Mouse (Mus musculus) heart, embryonic 15.5 days (tissue): Measurements from ENCODE around the gene Pitpna. TPM values are rescaled to one million over a fixed set of nuclear protein-coding genes. Genes with fewer than 3 reads are reported as not detected.

ENCODE experiments used
- ATAC-seq: fragments of 200-750 bp; cut with Nextera tagmentation; replicated peaks from 2 replicates; pipeline ENCODE4 v1.8.0; 2017; ENCODE audit warnings: low read depth, moderate TSS enrichment; ENCODE audit not compliant: insufficient number of reproducible peaks, insufficient read depth, low FRiP score
- H3K27ac ChIP-seq: fragments of 300-500 bp; sonication (generic); 2 replicates; pipeline ENCODE4 v1.5.1; 2015; ENCODE audit warnings: mild to moderate bottlenecking, inconsistent platforms
- H3K27me3 ChIP-seq: fragments of 300-500 bp; sonication (generic); 2 replicates; pipeline ENCODE4 v1.6.1; 2015; ENCODE audit warnings: inconsistent platforms
- H3K36me3 ChIP-seq: fragments of 300-500 bp; sonication (generic); 2 replicates; pipeline ENCODE4 v1.6.1; 2015; ENCODE audit warnings: mild to moderate bottlenecking, inconsistent platforms
- H3K4me1 ChIP-seq: fragments of 300-500 bp; sonication (generic); replicated peaks from 2 replicates; pipeline ENCODE4 v1.6.1; 2015; ENCODE audit warnings: inconsistent platforms
- H3K4me2 ChIP-seq: fragments of 300-500 bp; sonication (generic); 2 replicates; pipeline ENCODE4 v1.6.1; 2015; ENCODE audit warnings: inconsistent platforms, mild to moderate bottlenecking, moderate library complexity
- H3K4me3 ChIP-seq: fragments of 300-500 bp; sonication (generic); 2 replicates; pipeline ENCODE4 v1.5.1; 2015; ENCODE audit warnings: mild to moderate bottlenecking, inconsistent platforms
- H3K9ac ChIP-seq: fragments of 300-500 bp; sonication (generic); 2 replicates; pipeline ENCODE4 v1.6.1; 2015; ENCODE audit warnings: mild to moderate bottlenecking, inconsistent platforms
- H3K9me3 ChIP-seq: fragments of 300-500 bp; sonication (generic); replicated peaks from 2 replicates; pipeline ENCODE4 v1.6.1; 2016; ENCODE audit warnings: inconsistent platforms
- WGBS: fragments of 180-500 bp; shearing (Covaris S2); methylation state at CpG from one replicate; pipeline ENCODE4 v1.1.7; 2015; ENCODE audit warnings: mixed read lengths; 5-methylcytosine and 5-hydroxymethylcytosine counted together
- polyA plus RNA-seq: library from polyadenylated mRNA; unstranded; fragments of >200 nt; fragmentation: Nextera tagmentation; extraction: Ambion mirVana; gene quantifications from 2 replicates; pipeline ENCODE4 v1.2.1, GENCODE M21; 2015

Gene Pitpna
- polyA plus RNA-seq, 1 experiment from 2014 or later: 63.4 TPM

GRCm38 (mm10) chr11:75575560-75576123 is 12.3 kb upstream of the Pitpna start:
- Histone ChIP-seq H3K4me1 (peaks cover 12% of the 10 kb centered on the region), H3K27me3 (peaks cover 26% of the 10 kb centered on the region), H3K36me3 (no peaks in the 10 kb centered on the region), H3K4me3 (no peak overlapping the region), H3K9ac (no peak overlapping the region), H3K27ac (no peak overlapping the region), H3K9me3 (no peaks in the 10 kb centered on the region), H3K4me2 (no peak overlapping the region)
- ATAC-seq: no peak
- WGBS: 71% methylated on average over 9 of the region's 9 CpGs

- Histone ChIP-seq H3K36me3 (no peaks in the 10 kb centered on the region), H3K9ac (no peak overlapping the region), H3K9me3 (no peaks in the 10 kb centered on the region), H3K4me2 (no peak overlapping the region), H3K4me1 (no peaks in the 10 kb centered on the region), H3K4me3 (no peak overlapping the region), H3K27me3 (peaks cover 5% of the 10 kb centered on the region; the same call in 1 of the 2 replicates), H3K27ac (no peak overlapping the region)
- WGBS: 75% methylated on average over 5 of the region's 5 CpGs
- ATAC-seq: no peak
These were observed 9.3 kb upstream of the Pitpna start for GRCm38 (mm10) chr11:75578609-75579008.

DNA sequence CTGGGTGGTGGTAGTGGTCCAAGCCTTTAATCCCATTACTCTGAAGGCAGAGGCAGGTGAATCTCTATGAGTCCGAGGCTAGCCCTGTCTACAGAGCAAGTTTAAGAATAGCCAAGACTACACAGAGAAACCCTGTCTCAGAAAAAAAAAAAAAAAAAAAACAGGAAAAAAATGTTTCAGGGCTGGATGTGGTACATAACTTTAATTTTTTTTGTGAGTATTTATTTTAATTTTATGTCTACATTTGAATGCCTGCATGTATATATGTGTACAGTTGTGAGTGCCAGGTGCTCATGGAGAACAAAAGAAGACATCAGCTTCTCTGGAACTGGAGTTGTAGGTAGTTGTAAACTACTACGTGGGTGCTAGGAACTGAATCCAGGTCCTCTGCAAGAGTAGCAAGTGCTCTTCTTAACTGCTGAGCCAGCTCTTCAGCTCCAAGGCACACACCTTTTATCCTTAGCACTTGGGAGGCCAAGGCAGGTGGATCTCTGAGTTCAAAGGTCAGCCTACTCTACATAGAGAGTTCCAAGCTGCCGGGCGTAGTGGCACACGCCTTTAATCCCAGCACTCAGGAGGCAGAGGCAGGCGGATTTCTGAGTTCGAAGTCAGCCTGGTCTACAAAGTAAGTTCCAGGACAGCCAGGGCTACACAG is 6.3 kb upstream of the Pitpna start:
- no peaks in the 10 kb centered on the region for H3K27me3 ChIP-seq
- H3K4me3 ChIP-seq: no peak overlapping the region
- no peaks in the 10 kb centered on the region for H3K36me3 ChIP-seq
- no peak overlapping the region for H3K9ac ChIP-seq
- H3K27ac ChIP-seq: no peak overlapping the region
- no peaks in the 10 kb centered on the region for H3K9me3 ChIP-seq
- ATAC-seq: no peak
- H3K4me2 ChIP-seq: no peak overlapping the region
- no peaks in the 10 kb centered on the region for H3K4me1 ChIP-seq
- 95% methylated on average over 7 of the region's 7 CpGs for WGBS

- peaks cover 5% of the 10 kb centered on the region for H3K4me1 ChIP-seq
- 48% methylated on average over 2 of the region's 2 CpGs for WGBS
- H3K27ac ChIP-seq: no peak overlapping the region
- H3K9me3 ChIP-seq: no peaks in the 10 kb centered on the region
- no peak overlapping the region for H3K4me2 ChIP-seq
- ATAC-seq: no peak
- H3K9ac ChIP-seq: no peak overlapping the region
- H3K36me3 ChIP-seq: no peaks in the 10 kb centered on the region
- H3K4me3 ChIP-seq: no peak overlapping the region
- H3K27me3 ChIP-seq: no peaks in the 10 kb centered on the region
These were observed 4.4 kb upstream of the Pitpna start for GRCm38 (mm10) chr11:75583521-75583920.

DNA sequence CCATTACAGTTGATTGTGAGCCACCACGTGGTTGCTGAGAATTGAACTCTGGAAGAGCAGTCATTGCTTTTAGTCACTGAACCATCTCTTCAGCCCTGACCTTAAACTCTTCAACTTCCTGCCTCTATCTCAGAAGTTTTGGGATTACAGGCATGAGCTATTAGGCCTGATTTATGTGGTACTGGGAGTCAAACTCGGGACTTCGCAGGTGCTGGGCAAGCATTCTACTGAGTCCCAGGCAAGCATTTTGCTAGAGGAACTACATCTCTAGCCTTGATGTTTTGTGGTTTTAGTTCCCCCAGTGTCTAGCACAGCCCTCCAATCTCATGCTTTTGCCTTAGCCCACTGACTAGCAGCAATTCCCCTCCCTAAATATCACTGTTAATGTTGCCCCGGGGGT is 2.8 kb upstream of the Pitpna start:
- ATAC-seq: no peak
- Histone ChIP-seq H3K27ac (no peak overlapping the region), H3K4me2 (no peak overlapping the region), H3K9me3 (no peaks in the 10 kb centered on the region), H3K9ac (no peak overlapping the region), H3K4me1 (peaks cover 20% of the 10 kb centered on the region), H3K27me3 (no peaks in the 10 kb centered on the region), H3K36me3 (no peaks in the 10 kb centered on the region), H3K4me3 (no peak overlapping the region)
- WGBS: 65% methylated on average over 4 of the region's 4 CpGs

DNA sequence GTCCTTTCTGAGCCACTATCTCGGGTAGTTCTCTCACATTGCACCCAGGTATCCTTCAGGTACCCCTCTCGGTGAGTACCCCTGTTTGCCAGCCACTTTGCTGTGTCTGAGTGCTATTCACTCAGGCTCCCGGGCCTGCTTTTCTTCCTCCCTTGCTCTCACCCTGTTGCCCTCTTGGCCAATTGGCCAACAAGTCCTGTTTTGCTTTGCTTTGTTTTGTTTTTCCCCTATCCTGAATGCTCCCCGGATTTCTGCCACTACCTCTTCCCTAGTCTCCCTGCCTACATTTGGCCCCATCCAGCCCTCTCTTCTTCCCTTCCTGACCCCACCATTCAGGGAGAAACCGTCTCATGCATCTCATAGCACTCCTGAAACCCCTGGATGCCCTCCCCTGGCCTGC is 1.9 kb upstream of the Pitpna start:
- Histone ChIP-seq H3K9me3 (no peaks in the 10 kb centered on the region), H3K36me3 (no peaks in the 10 kb centered on the region), H3K4me1 (peaks cover 22% of the 10 kb centered on the region), H3K4me2 (no peak overlapping the region), H3K27ac (no peak overlapping the region), H3K27me3 (no peaks in the 10 kb centered on the region), H3K4me3 (no peak overlapping the region), H3K9ac (no peak overlapping the region)
- no peak for ATAC-seq
- 66% methylated on average over 5 of the region's 5 CpGs for WGBS

- no peak overlapping the region; the same call in 1 of the 2 replicates for H3K27ac ChIP-seq
- WGBS: 83% methylated on average over 5 of the region's 5 CpGs
- H3K4me2 ChIP-seq: no peak overlapping the region
- H3K36me3 ChIP-seq: no peaks in the 10 kb centered on the region
- H3K9ac ChIP-seq: no peak overlapping the region
- no peaks in the 10 kb centered on the region for H3K27me3 ChIP-seq
- no peaks in the 10 kb centered on the region for H3K9me3 ChIP-seq
- peaks cover 22% of the 10 kb centered on the region for H3K4me1 ChIP-seq
- ATAC-seq: no peak
- no peak overlapping the region for H3K4me3 ChIP-seq
These were observed 934 bp upstream of the Pitpna start for GRCm38 (mm10) chr11:75586963-75587362.

- Histone ChIP-seq H3K4me2 (peak overlapping the region; percentile 88), H3K36me3 (peaks cover 12% of the 10 kb centered on the region; the same call in 1 of the 2 replicates), H3K9me3 (no peaks in the 10 kb centered on the region), H3K4me3 (peak overlapping the region; percentile 77), H3K9ac (peak overlapping the region; percentile 81), H3K27me3 (no peaks in the 10 kb centered on the region), H3K27ac (peak overlapping the region; percentile 88), H3K4me1 (peaks cover 27% of the 10 kb centered on the region)
- peak; percentile 69 for ATAC-seq
- under 1% methylated on average over 36 of the region's 37 CpGs for WGBS
These were observed 516 bp downstream of the Pitpna start for GRCm38 (mm10) chr11:75588285-75588941.

DNA sequence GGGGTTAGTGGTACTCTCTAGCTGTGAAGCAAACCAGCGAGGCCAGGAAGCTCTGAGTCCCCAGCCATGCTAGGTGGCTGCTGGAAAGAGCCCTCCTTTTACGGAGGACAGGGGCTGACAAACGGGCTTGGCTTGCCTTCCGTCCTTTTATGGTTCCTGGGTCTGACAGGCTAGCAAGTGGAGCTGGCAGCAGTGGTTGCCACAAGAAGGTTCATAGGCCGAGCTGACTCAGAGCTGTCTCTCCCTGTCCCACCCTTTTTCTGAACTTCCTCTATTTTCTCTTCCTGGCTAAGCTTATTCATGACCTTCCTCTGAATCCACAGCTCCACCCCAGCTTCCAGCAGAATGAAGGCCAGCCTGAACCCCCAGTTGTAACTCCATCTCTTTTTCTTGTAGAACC is 4.7 kb downstream of the Pitpna start:
- ATAC-seq: no peak
- WGBS: 67% methylated on average over 5 of the region's 5 CpGs
- no peak overlapping the region for H3K27ac ChIP-seq
- peaks cover 15% of the 10 kb centered on the region; the same call in 1 of the 2 replicates for H3K36me3 ChIP-seq
- H3K4me1 ChIP-seq: peaks cover 45% of the 10 kb centered on the region
- H3K4me3 ChIP-seq: no peak overlapping the region
- no peak overlapping the region for H3K9ac ChIP-seq
- no peaks in the 10 kb centered on the region for H3K9me3 ChIP-seq
- H3K27me3 ChIP-seq: no peaks in the 10 kb centered on the region
- no peak overlapping the region for H3K4me2 ChIP-seq

- no peaks in the 10 kb centered on the region for H3K27me3 ChIP-seq
- no peak overlapping the region for H3K9ac ChIP-seq
- no peak for ATAC-seq
- H3K9me3 ChIP-seq: no peaks in the 10 kb centered on the region
- peaks cover 34% of the 10 kb centered on the region for H3K4me1 ChIP-seq
- no peak overlapping the region for H3K4me2 ChIP-seq
- no peak overlapping the region for H3K27ac ChIP-seq
- H3K36me3 ChIP-seq: peaks cover 27% of the 10 kb centered on the region
- H3K4me3 ChIP-seq: no peak overlapping the region
- WGBS: 72% methylated on average over 9 of the region's 9 CpGs
These were observed 6.5 kb downstream of the Pitpna start for GRCm38 (mm10) chr11:75594431-75594830.

DNA sequence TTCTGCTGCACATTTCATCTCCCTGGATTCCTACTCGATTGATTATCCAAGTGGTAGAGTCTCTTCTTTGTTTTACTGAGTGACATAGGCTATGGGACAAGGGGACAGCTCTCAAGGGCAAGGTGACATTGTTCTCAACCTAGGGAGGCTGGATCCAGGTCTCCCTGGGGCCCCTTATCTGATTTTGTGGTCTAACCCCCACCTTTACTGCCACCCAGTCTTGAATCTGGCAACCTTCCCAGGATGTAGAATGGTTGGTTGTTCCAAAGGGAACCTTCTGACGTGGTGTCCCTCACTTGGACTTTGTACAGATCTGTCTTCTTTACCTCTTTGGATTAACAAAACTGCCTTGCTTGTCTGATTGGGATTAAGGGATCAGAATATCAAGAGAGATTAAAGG is 7.5 kb downstream of the Pitpna start:
- ATAC-seq: no peak
- Histone ChIP-seq H3K9me3 (no peaks in the 10 kb centered on the region), H3K4me2 (no peak overlapping the region), H3K9ac (no peak overlapping the region), H3K36me3 (peaks cover 32% of the 10 kb centered on the region), H3K27ac (peak overlapping the region; percentile 38; the same call in 1 of the 2 replicates), H3K4me3 (no peak overlapping the region), H3K27me3 (no peaks in the 10 kb centered on the region), H3K4me1 (peaks cover 27% of the 10 kb centered on the region)
- WGBS: 55% methylated on average over 2 of the region's 2 CpGs
